Mouse (Mus musculus): ENCODE results near the gene Grhl1.
"Not testable (repeated sequence)": the region's sequence is repeated elsewhere in the genome, so short reads cannot be mapped to it uniquely, and the experiment has no call there.

The Grhl1 gene

DNA sequence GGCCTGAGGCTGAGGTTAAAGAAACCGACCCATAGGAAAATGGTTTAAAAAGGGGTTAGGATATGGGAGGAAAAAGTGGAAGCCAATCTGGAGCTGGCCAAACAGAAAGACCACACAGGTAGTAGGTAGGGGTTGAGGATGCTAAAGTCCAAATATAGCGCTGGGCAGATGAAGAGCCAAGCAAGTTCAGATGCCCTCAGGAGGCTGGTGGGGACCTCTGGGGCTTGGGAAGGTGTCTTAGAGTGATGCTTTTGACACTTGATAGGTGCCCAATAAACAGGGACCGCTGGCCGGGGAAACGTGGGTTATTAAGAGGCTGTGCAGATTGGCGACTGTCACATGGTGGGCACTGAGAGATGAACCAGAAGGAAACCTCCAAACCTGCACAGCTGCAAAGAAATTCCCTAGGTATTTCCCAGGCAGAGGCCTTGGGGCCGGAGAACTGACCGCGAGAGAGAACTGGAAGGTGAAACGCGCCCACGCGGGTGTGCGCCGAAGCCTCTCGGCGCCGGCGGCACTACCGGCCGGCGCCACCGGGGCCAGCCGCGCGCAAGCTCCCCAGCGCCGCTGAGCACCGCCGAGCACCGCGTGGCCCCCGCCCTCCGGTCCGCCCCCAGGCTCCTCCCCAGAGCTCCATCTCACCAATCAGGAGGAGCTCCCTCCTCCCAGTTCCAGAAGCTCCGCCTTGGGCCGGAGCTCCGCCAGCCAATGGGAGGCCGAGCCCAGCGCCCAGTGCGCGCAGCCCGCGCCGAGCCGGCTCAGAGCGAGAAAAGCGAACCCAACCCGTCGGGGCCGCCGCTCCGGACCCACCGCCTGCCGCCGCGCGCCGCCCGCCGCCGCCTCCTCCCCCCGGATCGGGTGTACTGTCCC lies at the start of gene Grhl1:
Grhl1 (plus strand) TSS at position 761 of the 870 bp plus-strand sequence.
- peak; percentile 94 for DNase-seq (ENCODE audit: low spot score)

GRCm38 (mm10) chr12:24525065-24525464 lies 47.0 kb upstream of the Grhl1 start:
- DNase-seq (ENCODE audit: low spot score), result not testable (repeated sequence)

DNA sequence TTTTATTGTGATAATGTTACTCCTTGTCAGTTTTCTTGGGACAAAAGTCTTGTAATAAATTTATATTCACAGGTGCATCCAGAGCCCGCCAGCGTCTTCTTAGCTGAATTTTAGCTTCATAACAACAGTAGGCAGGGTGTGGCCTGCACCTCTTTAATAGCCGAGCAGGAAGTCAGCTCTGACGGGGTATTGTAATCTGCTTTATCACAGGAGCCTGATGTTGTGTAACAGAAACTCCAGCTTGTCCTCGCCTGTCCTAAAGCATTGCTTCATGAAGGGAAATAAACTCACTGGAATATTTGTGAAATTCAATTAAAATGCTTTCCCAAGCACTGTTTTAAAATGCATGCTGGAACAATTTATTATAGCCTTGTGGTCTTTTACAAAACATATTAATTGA lies 35.7 kb upstream of the Grhl1 start:
- DNase-seq (ENCODE audit: low spot score), result no peak

DNA sequence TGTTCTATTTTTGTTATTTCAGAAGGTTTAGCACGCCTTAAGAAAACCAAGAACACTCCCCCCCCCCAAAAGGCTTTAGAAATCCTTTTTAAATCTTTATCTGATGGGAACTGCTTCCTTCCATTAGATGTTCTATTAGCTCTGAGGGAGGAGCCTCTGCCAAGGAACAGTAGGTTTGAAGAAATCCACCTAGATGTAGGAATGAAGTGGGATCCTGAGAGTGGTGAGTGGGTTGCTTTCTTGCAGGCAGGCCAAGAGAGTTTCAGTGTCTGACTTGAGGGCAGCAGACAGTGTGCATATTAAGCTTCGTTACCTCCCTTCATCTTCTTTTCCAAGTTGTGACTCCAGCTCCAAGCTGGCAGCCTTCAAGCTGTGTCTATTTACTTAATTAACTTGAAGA lies 34.9 kb upstream of the Grhl1 start:
- DNase-seq (ENCODE audit: low spot score), result no peak

DNA sequence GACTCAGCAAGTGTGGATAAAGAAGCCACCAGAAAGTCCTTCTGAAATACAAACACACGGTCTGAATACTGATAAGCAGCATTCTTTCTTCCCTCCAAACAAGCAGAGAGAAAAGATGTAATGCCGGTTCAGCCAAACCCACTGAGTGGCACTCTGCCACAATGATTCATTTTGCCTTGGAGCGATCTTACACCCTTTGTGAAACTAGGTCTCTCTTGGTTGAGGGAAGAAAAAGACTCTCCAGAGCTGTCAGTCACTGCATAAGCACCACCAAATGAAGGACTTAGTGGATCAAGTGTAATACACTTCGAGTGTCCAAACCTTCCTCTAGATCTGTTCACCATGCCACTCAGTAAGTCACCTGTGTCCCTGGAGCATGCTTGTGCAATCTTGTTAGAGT lies 34.1 kb upstream of the Grhl1 start:
- no peak for DNase-seq (ENCODE audit: low spot score)

GRCm38 (mm10) chr12:24541426-24542154 lies 30.5 kb upstream of the Grhl1 start:
- no peak for DNase-seq (ENCODE audit: low spot score)

GRCm38 (mm10) chr12:24547686-24548085 lies 24.4 kb upstream of the Grhl1 start:
- DNase-seq (ENCODE audit: low spot score), result no peak

DNA sequence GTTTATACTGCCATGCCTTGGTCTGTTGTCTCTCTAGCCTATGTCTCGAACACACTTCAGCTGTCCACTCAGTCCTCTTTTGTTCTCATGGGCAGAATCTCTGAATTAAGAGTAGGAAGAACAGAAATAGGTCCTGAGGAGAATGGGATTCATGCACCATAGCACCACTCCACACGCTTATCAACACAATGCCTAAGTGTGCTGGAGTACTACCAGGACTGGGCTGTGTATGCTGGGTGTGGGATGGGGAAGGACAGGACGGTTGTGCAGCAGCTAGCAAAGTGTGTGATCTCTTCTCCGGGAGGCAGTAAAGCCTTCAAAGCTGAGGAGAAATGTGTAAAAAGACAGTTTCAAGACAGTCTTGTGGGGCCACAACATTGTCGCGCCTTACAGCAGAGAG lies 23.2 kb upstream of the Grhl1 start:
- DNase-seq (ENCODE audit: low spot score), result no peak

DNA sequence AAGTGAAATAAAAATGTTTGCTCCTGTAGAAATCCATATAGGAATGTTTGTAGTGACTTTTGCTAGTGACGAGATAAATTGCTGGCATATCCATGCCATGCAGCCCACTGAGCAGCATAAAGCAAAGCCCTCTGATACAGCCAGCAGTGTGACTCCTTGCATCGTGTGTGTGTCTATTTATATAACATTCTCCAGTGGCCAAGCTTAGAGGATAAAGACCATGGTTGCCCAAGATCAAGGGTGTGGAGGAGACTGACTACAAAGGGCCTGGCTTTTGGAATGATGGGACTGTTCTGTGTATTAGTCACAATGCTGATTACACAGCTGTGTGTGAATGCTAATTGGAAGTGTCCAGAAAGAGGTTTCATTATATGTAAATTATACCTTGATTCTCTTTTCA lies 19.6 kb upstream of the Grhl1 start:
- no peak for DNase-seq (ENCODE audit: low spot score)

- no peak for DNase-seq (ENCODE audit: low spot score)
These were observed 16.1 kb upstream of the Grhl1 start for GRCm38 (mm10) chr12:24555976-24556375.

GRCm38 (mm10) chr12:24563395-24563960 lies 8.6 kb upstream of the Grhl1 start:
- DNase-seq (ENCODE audit: low spot score), result no peak

GRCm38 (mm10) chr12:24565311-24565710 lies 6.8 kb upstream of the Grhl1 start:
- DNase-seq (ENCODE audit: low spot score), result no peak

DNA sequence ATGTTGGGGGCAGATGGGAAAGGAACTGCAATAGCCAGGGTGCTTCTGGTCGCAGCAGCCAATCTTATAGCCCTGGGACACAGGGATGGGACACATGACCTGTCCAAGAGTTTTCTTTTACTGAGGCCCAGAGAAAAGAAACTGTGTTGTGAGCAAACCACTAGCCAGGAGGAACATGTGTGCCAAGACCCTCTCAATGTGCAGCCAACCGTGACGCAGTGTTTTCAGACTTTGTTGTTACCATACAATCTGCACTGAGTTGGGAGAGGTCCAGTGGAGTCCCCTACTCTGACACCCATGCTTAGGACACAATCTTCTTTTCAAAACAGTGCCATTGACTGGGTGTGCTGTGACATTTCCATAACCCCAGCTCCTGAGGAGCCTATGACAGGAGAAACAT lies 4.5 kb upstream of the Grhl1 start:
- no peak for DNase-seq (ENCODE audit: low spot score)

DNA sequence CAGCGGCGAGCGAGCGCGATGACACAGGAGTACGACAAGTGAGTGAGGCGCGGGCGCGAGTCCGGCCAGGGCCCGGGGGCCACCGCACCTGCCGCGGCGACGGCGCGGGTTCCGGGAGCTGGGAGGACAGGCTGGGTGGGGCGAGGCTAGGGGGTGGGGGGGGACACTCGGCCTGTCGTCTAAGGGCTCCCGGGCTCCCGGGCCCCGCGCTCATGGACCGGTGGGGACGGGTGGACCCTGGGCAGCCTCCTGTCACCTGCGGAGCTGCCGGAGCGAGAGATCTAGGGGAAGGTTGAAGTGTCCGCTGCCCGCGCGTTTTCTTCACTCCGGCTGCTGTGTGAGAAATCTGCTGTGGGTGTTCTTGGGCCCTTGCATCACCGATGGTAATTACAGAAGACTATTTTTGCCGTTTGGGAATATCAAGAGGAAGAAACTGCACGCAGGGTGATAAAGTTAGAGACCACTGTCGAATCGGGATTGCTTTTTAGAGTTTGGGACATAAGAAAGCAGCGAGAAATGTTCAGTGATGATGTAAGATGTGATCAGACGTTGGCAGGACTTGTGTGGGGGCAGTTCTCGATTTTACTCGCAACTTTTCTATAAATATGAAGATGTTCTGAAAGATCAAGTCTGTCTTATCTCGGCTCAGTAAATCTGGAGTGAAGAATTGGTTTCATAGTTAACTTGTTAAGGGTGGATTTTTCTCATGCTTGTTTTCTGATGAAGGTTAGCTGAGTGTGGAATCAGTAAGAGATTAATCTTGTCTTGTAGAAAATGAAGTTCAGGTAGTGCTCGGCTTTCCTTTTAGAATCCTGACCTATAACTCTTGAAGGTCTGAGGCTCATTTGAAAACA lies 565 bp downstream of the Grhl1 start:
- no peak for DNase-seq (ENCODE audit: low spot score)

DNA sequence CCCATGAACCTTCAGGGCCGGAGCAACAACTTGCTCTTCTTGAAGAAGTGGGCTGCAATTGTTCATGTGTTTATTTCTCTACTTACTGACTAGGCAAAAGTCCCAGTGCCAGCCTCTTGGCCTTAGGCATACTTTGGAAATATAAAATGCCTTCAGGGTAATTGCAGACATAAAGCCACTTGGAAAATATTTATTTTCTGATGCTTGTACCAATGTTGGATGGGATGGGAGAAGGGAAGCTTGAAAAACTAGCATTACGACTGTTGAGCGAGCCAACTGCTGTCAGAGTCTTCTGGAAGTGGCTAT lies 1.1 kb downstream of the Grhl1 start:
- DNase-seq (ENCODE audit: low spot score), result peak; percentile 26

- DNase-seq (ENCODE audit: low spot score), result no peak
These were observed 2.8 kb downstream of the Grhl1 start for GRCm38 (mm10) chr12:24574870-24575269.

- no peak for DNase-seq (ENCODE audit: low spot score)
These were observed 8.4 kb downstream of the Grhl1 start for GRCm38 (mm10) chr12:24580452-24580851.

GRCm38 (mm10) chr12:24580996-24581683 lies 9.1 kb downstream of the Grhl1 start:
- DNase-seq (ENCODE audit: low spot score), result no peak

- DNase-seq (ENCODE audit: low spot score), result no peak
These were observed 11.6 kb downstream of the Grhl1 start for GRCm38 (mm10) chr12:24583653-24584052.

DNA sequence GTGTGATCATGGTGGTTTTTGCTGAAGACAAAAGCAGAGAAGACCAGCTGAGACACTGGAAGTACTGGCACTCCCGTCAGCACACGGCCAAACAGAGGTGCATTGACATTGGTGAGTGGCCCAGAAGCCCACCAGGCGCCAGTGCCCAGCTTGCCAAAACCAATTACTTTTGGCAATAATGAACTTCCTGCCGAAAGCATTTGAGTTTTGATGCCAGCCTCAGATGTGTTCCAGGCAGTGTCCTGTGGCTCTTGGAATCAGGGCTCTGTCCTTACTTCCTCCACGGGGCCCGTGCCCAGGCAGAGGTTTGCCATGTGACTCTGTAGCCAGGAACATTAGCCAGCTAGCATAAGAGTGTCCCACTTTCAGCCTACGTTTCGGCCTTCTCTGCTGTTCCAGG lies 12.8 kb downstream of the Grhl1 start:
- DNase-seq (ENCODE audit: low spot score), result no peak

DNA sequence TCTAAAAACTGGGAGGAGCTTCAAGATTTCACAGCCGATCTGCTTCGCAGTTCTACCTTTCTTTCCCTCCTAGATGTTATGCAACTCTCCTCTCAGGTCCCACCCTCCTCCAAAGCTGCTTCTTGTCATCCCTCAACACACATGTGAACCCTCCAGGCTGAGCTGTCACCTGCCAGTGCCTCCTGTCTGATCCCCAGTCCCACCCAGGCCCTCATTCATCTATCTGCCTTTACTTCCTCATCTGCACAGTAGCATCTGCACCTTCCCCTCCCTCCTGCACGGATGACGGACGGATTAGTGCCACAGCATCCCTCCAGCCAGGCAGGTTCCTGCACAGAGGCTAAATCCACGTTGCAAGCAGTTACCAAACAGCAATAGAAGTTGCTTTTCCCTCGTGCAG lies 14.1 kb downstream of the Grhl1 start:
- no peak for DNase-seq (ENCODE audit: low spot score)

- DNase-seq (ENCODE audit: low spot score), result no peak
These were observed 18.3 kb downstream of the Grhl1 start for GRCm38 (mm10) chr12:24590371-24590770.
